Mouse (Mus musculus): ENCODE results near the gene Tbc1d16. TPM values are rescaled to one million over a fixed set of nuclear protein-coding genes. Genes with fewer than 3 reads are reported as not detected.
"Not testable (repeated sequence)": the region's sequence is repeated elsewhere in the genome, so short reads cannot be mapped to it uniquely, and the experiment has no call there.

Tbc1d16 gene
- polyA plus RNA-seq, 1 experiment from 2014 or later: 15.6 TPM

- Histone ChIP-seq H3K4me3 (ENCODE audit: low read length) (no peak overlapping the region), H3K27me3 (ENCODE audit: control insufficient read depth, insufficient read depth, low read length) (no peaks in the 10 kb centered on the region), H3K36me3 (ENCODE audit: control insufficient read depth, insufficient read depth) (no peaks in the 10 kb centered on the region), H3K4me2 (ENCODE audit: low read depth, low read length) (no peak overlapping the region), H3K4me1 (ENCODE audit: control insufficient read depth, insufficient read depth, low read length) (peaks cover 13% of the 10 kb centered on the region), H3K9ac (ENCODE audit: low read length) (no peak overlapping the region), H3K27ac (ENCODE audit: low read length) (no peak overlapping the region), H3K9me3 (replicated peaks; ENCODE audit: control insufficient read depth, low read length) (no peaks in the 10 kb centered on the region)
- no peak for ATAC-seq (replicated peaks; ENCODE audit: extremely low read depth, insufficient read depth, low FRiP score)
- WGBS: 74% methylated on average over 9 of the region's 9 CpGs
Observed at GRCm38 (mm10) chr11:119109415-119110071, 118.8 kb downstream of the Tbc1d16 start.

DNA sequence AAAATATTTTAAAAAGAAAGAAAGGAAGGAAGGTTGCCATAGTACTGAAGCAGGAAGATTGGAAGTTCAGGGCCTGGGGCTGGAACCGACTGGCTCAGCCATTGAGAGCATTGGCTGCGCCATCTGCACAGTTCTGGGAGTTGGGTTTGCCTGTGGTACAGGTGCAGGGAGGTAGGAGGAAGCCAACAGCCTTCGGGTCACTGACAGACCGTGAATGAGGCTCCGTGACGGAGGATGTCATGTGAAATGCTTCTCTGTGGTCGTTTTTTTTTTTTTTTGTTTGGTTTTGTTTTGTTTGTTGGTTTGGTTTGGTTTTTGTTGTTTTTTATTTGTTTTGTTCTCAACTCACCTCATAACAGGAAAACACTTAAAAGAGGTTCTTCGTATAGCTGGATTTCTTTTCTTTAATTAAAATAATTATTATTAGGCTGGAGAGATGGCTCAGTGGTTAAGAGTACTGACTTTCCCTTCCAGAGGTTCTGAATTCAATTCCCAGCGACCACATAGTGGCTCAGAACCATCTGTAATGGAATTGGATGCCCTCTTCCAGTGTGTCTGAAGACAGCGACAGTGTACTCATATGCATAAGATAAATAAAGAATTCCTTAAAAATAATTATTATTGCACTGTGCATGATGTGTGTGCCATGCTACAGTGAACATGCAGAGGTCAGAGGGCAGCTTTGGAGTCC is 119.6 kb downstream of the Tbc1d16 start:
- H3K4me1 ChIP-seq (ENCODE audit: control insufficient read depth, insufficient read depth, low read length): peaks cover 13% of the 10 kb centered on the region
- H3K27ac ChIP-seq (ENCODE audit: low read length): no peak overlapping the region
- no peaks in the 10 kb centered on the region for H3K9me3 ChIP-seq (replicated peaks; ENCODE audit: control insufficient read depth, low read length)
- no peak overlapping the region for H3K4me2 ChIP-seq (ENCODE audit: low read depth, low read length)
- WGBS: 74% methylated on average over 10 of the region's 10 CpGs
- no peaks in the 10 kb centered on the region for H3K36me3 ChIP-seq (ENCODE audit: control insufficient read depth, insufficient read depth)
- H3K27me3 ChIP-seq (ENCODE audit: control insufficient read depth, insufficient read depth, low read length): no peaks in the 10 kb centered on the region
- no peak overlapping the region for H3K4me3 ChIP-seq (ENCODE audit: low read length)
- no peak for ATAC-seq (replicated peaks; ENCODE audit: extremely low read depth, insufficient read depth, low FRiP score)
- H3K9ac ChIP-seq (ENCODE audit: low read length): no peak overlapping the region

- peak overlapping the region; percentile 51 for H3K9ac ChIP-seq (ENCODE audit: low read length)
- H3K4me3 ChIP-seq (ENCODE audit: low read length): no peak overlapping the region
- ATAC-seq (replicated peaks; ENCODE audit: extremely low read depth, insufficient read depth, low FRiP score): peak; percentile 56; the same call in 1 of the 2 replicates
- 20% methylated on average over 6 of the region's 6 CpGs for WGBS
- no peaks in the 10 kb centered on the region for H3K9me3 ChIP-seq (replicated peaks; ENCODE audit: control insufficient read depth, low read length)
- H3K4me1 ChIP-seq (ENCODE audit: control insufficient read depth, insufficient read depth, low read length): peaks cover 13% of the 10 kb centered on the region
- H3K36me3 ChIP-seq (ENCODE audit: control insufficient read depth, insufficient read depth): no peaks in the 10 kb centered on the region
- H3K4me2 ChIP-seq (ENCODE audit: low read depth, low read length): peak overlapping the region; percentile 45; the same call in 1 of the 2 replicates
- H3K27ac ChIP-seq (ENCODE audit: low read length): no peak overlapping the region
- no peaks in the 10 kb centered on the region for H3K27me3 ChIP-seq (ENCODE audit: control insufficient read depth, insufficient read depth, low read length)
Observed at GRCm38 (mm10) chr11:119106289-119106688, 122.0 kb downstream of the Tbc1d16 start.

DNA sequence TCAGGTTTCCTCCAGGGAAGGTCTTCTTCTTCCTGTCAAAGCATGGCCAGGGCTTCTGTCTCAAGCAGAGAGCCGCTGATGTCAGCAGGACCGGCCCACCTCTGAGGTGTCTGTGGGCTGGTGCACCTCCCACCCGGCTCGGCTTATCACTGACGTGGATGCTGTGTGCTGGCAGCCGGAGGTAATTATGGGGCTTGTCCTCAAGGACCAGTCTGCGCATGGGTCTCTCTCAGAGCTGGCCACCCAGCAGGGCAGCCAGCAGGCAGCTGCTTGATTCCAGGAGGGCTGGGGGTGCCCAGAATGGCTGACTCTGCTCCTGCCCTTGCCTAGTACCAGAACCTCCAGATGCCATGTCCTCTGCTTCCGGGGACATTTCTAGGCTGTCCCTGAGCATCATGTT is 122.6 kb downstream of the Tbc1d16 start:
- H3K36me3 ChIP-seq (ENCODE audit: control insufficient read depth, insufficient read depth): no peaks in the 10 kb centered on the region
- peak overlapping the region; percentile 45 for H3K4me2 ChIP-seq (ENCODE audit: low read depth, low read length)
- peak; percentile 75 for ATAC-seq (replicated peaks; ENCODE audit: extremely low read depth, insufficient read depth, low FRiP score)
- H3K27me3 ChIP-seq (ENCODE audit: control insufficient read depth, insufficient read depth, low read length): no peaks in the 10 kb centered on the region
- no peak overlapping the region for H3K4me3 ChIP-seq (ENCODE audit: low read length)
- no peak overlapping the region for H3K27ac ChIP-seq (ENCODE audit: low read length)
- 12% methylated on average over 8 of the region's 8 CpGs for WGBS
- peak overlapping the region; percentile 51 for H3K9ac ChIP-seq (ENCODE audit: low read length)
- no peaks in the 10 kb centered on the region for H3K9me3 ChIP-seq (replicated peaks; ENCODE audit: control insufficient read depth, low read length)
- H3K4me1 ChIP-seq (ENCODE audit: control insufficient read depth, insufficient read depth, low read length): peaks cover 13% of the 10 kb centered on the region

- Histone ChIP-seq H3K9ac (ENCODE audit: low read length) (no peak overlapping the region), H3K4me3 (ENCODE audit: low read length) (no peak overlapping the region)
- no peak for ATAC-seq (replicated peaks; ENCODE audit: extremely low read depth, insufficient read depth, low FRiP score)
Observed at GRCm38 (mm10) chr11:119105071-119105609, 123.2 kb downstream of the Tbc1d16 start.

DNA sequence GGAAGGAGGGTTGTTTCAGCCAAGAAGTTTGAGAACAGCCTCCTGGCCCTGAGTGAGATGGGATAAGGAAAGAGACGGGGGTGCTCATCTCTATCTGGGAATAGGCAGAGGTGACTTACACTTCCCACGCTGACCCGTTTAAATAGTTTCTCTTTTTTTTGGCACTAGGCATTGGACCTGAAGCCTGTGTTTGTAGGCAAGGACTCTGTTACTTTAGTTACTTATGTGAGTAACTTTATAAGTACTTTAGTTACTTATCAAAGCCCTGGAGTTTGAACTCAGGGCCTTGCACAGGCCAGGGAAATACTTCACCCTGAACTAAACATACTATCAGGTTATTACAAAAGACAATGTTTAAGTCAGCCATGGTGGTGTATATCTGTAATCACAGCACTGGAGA is 124.3 kb downstream of the Tbc1d16 start:
- H3K27ac ChIP-seq (ENCODE audit: low read length): no peak overlapping the region
- H3K4me1 ChIP-seq (ENCODE audit: control insufficient read depth, insufficient read depth, low read length): peaks cover 13% of the 10 kb centered on the region
- H3K9ac ChIP-seq (ENCODE audit: low read length): no peak overlapping the region
- no peaks in the 10 kb centered on the region for H3K36me3 ChIP-seq (ENCODE audit: control insufficient read depth, insufficient read depth)
- no peak for ATAC-seq (replicated peaks; ENCODE audit: extremely low read depth, insufficient read depth, low FRiP score)
- no peaks in the 10 kb centered on the region for H3K9me3 ChIP-seq (replicated peaks; ENCODE audit: control insufficient read depth, low read length)
- no peak overlapping the region for H3K4me3 ChIP-seq (ENCODE audit: low read length)
- no peak overlapping the region for H3K4me2 ChIP-seq (ENCODE audit: low read depth, low read length)
- no peaks in the 10 kb centered on the region for H3K27me3 ChIP-seq (ENCODE audit: control insufficient read depth, insufficient read depth, low read length)
- WGBS: 74% methylated on average over 3 of the region's 3 CpGs

More at GRCm38 (mm10) chr11:119105071-119105609, 123.2 kb downstream of the Tbc1d16 start:
- Histone ChIP-seq H3K27me3 (ENCODE audit: control insufficient read depth, insufficient read depth, low read length) (no peaks in the 10 kb centered on the region), H3K27ac (ENCODE audit: low read length) (no peak overlapping the region), H3K9me3 (replicated peaks; ENCODE audit: control insufficient read depth, low read length) (no peaks in the 10 kb centered on the region), H3K4me2 (ENCODE audit: low read depth, low read length) (peak overlapping the region; percentile 45; the same call in 1 of the 2 replicates), H3K36me3 (ENCODE audit: control insufficient read depth, insufficient read depth) (no peaks in the 10 kb centered on the region), H3K4me1 (ENCODE audit: control insufficient read depth, insufficient read depth, low read length) (peaks cover 13% of the 10 kb centered on the region)
- WGBS: 59% methylated on average over 7 of the region's 7 CpGs

- not testable (repeated sequence) for H3K27me3 ChIP-seq (ENCODE audit: control insufficient read depth, insufficient read depth, low read length); H3K4me2 ChIP-seq (ENCODE audit: low read depth, low read length); H3K4me3 ChIP-seq (ENCODE audit: low read length); H3K27ac ChIP-seq (ENCODE audit: low read length); H3K36me3 ChIP-seq (ENCODE audit: control insufficient read depth, insufficient read depth); ATAC-seq (replicated peaks; ENCODE audit: extremely low read depth, insufficient read depth, low FRiP score); H3K9ac ChIP-seq (ENCODE audit: low read length); H3K4me1 ChIP-seq (ENCODE audit: control insufficient read depth, insufficient read depth, low read length); H3K9me3 ChIP-seq (replicated peaks; ENCODE audit: control insufficient read depth, low read length)
- WGBS: 76% methylated on average over 4 of the region's 4 CpGs
Observed at GRCm38 (mm10) chr11:119100355-119100754, 127.9 kb downstream of the Tbc1d16 start.

GRCm38 (mm10) chr11:119098202-119098601 is 130.1 kb downstream of the Tbc1d16 start:
- no peak overlapping the region for H3K4me3 ChIP-seq (ENCODE audit: low read length)
- 61% methylated on average over 4 of the region's 4 CpGs for WGBS
- no peaks in the 10 kb centered on the region for H3K9me3 ChIP-seq (replicated peaks; ENCODE audit: control insufficient read depth, low read length)
- no peaks in the 10 kb centered on the region for H3K36me3 ChIP-seq (ENCODE audit: control insufficient read depth, insufficient read depth)
- no peak overlapping the region for H3K4me2 ChIP-seq (ENCODE audit: low read depth, low read length)
- no peak overlapping the region for H3K9ac ChIP-seq (ENCODE audit: low read length)
- no peaks in the 10 kb centered on the region for H3K4me1 ChIP-seq (ENCODE audit: control insufficient read depth, insufficient read depth, low read length)
- H3K27me3 ChIP-seq (ENCODE audit: control insufficient read depth, insufficient read depth, low read length): no peaks in the 10 kb centered on the region
- no peak overlapping the region for H3K27ac ChIP-seq (ENCODE audit: low read length)
- no peak for ATAC-seq (replicated peaks; ENCODE audit: extremely low read depth, insufficient read depth, low FRiP score)

- H3K4me3 ChIP-seq (ENCODE audit: low read length): no peak overlapping the region
- H3K27me3 ChIP-seq (ENCODE audit: control insufficient read depth, insufficient read depth, low read length): no peaks in the 10 kb centered on the region
- no peaks in the 10 kb centered on the region for H3K9me3 ChIP-seq (replicated peaks; ENCODE audit: control insufficient read depth, low read length)
- no peak for ATAC-seq (replicated peaks; ENCODE audit: extremely low read depth, insufficient read depth, low FRiP score)
- H3K4me1 ChIP-seq (ENCODE audit: control insufficient read depth, insufficient read depth, low read length): peaks cover 5% of the 10 kb centered on the region; the same call in 1 of the 2 replicates
- no peak overlapping the region for H3K4me2 ChIP-seq (ENCODE audit: low read depth, low read length)
- no peak overlapping the region for H3K27ac ChIP-seq (ENCODE audit: low read length)
- H3K36me3 ChIP-seq (ENCODE audit: control insufficient read depth, insufficient read depth): no peaks in the 10 kb centered on the region
- no peak overlapping the region for H3K9ac ChIP-seq (ENCODE audit: low read length)
- WGBS: 52% methylated on average over 3 of the region's 3 CpGs
Observed at GRCm38 (mm10) chr11:119095441-119095840, 132.9 kb downstream of the Tbc1d16 start.

All from heart, embryonic 16.5 days (tissue).